ENCODE assay signal across 18 mouse cellular contexts in genomic region chrX:57327668-57328338, GRCm38 (mm10).
"Had no signal": no experiment of that assay in that cellular context is flagged by ENCODE, and none has a peak within 500 bp of the region (broad histone marks: within the 10 kb centered on the region; RNA-seq: fewer than 3 reads in every experiment).

No protein-coding gene starts in this region.

- H3K4me1 ChIP-seq: limb, embryonic 15.5 days; midbrain, embryonic 12.5 days; neural tube, embryonic 13.5 days; neural tube, embryonic 15.5 days had no signal

- H3K4me2 ChIP-seq: limb, embryonic 15.5 days; lung, embryonic 14.5 days; midbrain, embryonic 12.5 days; neural tube, embryonic 13.5 days had no signal

- H3K9ac ChIP-seq: limb, embryonic 15.5 days; liver, embryonic 15.5 days; lung, embryonic 14.5 days; midbrain, embryonic 12.5 days; neural tube, embryonic 13.5 days; neural tube, embryonic 15.5 days had no signal

- H3K27ac ChIP-seq: limb, embryonic 15.5 days; liver, embryonic 15.5 days; midbrain, embryonic 10.5 days; midbrain, embryonic 12.5 days; neural tube, embryonic 13.5 days; neural tube, embryonic 15.5 days had no signal

- ATAC-seq: midbrain, embryonic 16.5 days had no signal

- H3K9me3 ChIP-seq: limb, embryonic 15.5 days; liver, embryonic 15.5 days; midbrain, embryonic 10.5 days; midbrain, embryonic 12.5 days; neural tube, embryonic 13.5 days; neural tube, embryonic 15.5 days had no signal

- H3K36me3 ChIP-seq: limb, embryonic 15.5 days; liver, embryonic 15.5 days; midbrain, embryonic 10.5 days; midbrain, embryonic 12.5 days; neural tube, embryonic 13.5 days; neural tube, embryonic 15.5 days had no signal

- H3K27me3 ChIP-seq: limb, embryonic 15.5 days; midbrain, embryonic 12.5 days; neural tube, embryonic 13.5 days; neural tube, embryonic 15.5 days had no signal

- DNase-seq: lung, adult 18-20 months; lung, embryonic 14.5 days; lung, postnatal 10 days; lung, postnatal 4 days; midbrain, embryonic 14.5 days; retina, postnatal 1 day; right cerebral cortex, adult 18-20 months; right cerebral cortex, postnatal 25 days; right cerebral cortex, postnatal 4 days; spleen, adult 18-20 months had no signal

- H3K4me3 ChIP-seq: limb, embryonic 15.5 days; liver, embryonic 15.5 days; midbrain, embryonic 10.5 days; midbrain, embryonic 12.5 days; myocyte; neural tube, embryonic 15.5 days had no signal
